Mouse (Mus musculus): ENCODE results near the gene Ppm1f.

DNA sequence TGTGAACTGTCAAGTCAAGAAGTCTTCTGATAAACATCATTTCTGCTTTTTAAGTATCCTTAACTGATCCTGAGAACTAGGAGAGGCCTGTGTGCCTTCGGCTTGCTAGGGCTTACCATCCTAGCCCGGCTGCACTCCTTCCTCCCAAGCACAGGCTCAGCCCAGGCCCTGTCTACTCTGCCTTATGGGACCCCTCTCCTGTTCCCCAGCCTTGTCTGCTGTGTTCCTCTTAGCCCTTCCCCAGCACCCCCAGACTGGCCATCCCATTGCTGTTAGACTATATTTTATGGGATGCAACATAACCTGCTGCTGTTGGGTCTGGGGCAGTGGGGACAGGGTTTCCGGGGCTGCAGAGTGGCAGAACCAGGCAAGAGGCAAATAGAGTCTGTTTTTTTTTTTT, 34.1 kb downstream of the Ppm1f start:
- TF ChIP-seq POLR2A (IDR thresholded peaks at IDR 0.05; ENCODE audit: low read depth, low read length) (no peak), CTCF (IDR thresholded peaks at IDR 0.05; ENCODE audit: extremely low read depth, insufficient read depth, insufficient read length, insufficient replicate concordance) (no peak)

Data from spleen, adult 2 months (tissue).